Mouse (Mus musculus) spleen, adult 2 months (tissue): ENCODE data around the gene Supt3.

ENCODE experiments used
- CTCF ChIP-seq: fragments of 200-500 bp; IDR thresholded peaks from 2 replicates; pipeline ENCODE4 v1.5.1; 2011; ENCODE audit warnings: mild to moderate bottlenecking, inconsistent platforms; ENCODE audit not compliant: insufficient read depth, insufficient read length, insufficient replicate concordance; ENCODE audit errors: extremely low read depth
- POLR2A ChIP-seq: fragments of 200-500 bp; IDR thresholded peaks from 2 replicates; pipeline ENCODE4 v1.6.1; 2011; ENCODE audit warnings: low read depth, low read length, inconsistent platforms

GRCm38 (mm10) chr17:44818825-44819224 lies 41.9 kb downstream of the Supt3 start:
- TF ChIP-seq CTCF (no peak), POLR2A (no peak)
